Mouse (Mus musculus) kidney, adult 18-20 months (tissue): ENCODE results near the gene 5730596B20Rik.

ENCODE experiments used
- DNase-seq: peaks from one replicate; pipeline ENCODE4 v3.0.0; 2021

Gene 5730596B20Rik

GRCm38 (mm10) chr6:52225612-52226568, 48.6 kb downstream of the 5730596B20Rik start:
- peak; percentile 91 for DNase-seq

GRCm38 (mm10) chr6:52226569-52227257, 49.4 kb downstream of the 5730596B20Rik start:
- DNase-seq: peak; percentile 67

DNA sequence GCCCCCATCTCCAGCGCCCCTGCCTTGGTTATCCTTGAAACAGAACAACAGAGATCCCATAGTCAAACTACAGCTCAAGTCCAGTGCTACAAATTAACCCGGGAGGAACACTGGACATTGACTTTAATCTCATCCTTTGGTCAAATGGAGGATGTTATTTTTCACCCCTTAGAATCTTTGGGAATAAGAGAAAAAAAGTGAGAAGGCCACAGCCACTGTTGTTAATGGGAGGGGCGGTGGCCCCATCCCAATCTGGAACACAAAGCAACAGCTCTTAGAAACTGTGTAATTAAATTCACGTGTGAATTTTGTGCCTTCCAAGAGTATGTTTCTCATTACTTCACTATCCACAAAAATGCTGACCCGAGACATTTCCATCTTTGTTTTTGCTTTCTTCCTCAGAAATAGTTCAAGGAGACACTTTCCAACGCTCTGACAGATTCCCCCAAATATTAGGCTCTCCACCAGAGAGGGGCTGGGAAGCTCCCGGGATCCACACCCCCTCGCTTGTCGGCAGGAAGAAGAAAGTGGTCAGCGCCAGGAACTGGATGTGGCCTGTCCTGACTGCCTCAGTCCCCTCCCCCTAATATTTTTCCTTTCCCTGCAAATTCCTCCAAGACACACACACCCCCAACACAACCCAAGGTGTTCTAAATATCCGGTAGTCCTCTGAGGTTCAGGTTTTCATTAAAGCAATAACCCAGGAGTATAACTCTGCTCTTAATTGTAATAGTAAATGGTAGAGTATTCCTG, 50.3 kb downstream of the 5730596B20Rik start:
- peak; percentile 54 for DNase-seq

GRCm38 (mm10) chr6:52228475-52229465, 51.5 kb downstream of the 5730596B20Rik start:
- peak; percentile 82 for DNase-seq

DNA sequence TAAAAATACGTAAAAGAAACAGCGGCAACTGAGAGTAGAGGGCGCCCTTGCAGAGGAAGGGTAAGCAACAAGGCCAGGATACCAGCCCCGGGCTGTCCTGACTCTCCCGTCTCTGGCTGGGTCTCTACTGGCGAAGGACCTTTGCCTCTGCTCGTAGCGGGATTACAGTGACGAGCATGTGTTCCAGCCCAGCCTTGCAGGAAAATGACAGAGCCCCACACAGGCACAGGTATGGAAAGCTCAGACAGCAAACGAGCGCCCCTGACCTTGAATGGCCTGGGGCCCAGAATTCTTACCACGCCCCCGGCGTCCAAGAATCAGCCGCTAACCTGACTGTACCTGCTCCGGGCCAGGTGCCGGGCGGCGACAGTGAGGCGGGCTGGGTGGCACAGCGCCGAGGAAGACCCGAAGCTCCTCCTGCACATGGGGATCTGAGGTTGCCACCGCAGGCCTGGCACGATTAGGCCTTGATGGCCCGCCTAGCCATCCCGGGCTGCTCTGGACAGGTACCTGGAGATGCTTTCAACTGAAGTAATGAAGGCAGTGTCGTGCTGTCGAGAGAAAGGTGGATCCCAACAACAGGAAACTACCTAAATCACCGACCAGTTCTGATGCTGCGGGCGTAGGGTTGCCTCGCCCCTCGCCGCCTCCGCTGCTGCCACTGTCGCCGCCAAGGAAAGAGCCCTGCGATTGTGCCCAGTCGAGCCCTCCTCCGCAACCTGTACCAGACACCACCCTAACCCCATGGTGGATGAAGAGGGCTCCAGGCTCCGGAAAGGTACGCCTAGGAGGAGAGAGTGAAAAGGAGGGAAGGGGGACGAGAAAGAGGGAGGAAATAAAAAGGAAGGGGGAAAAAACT, 52.5 kb downstream of the 5730596B20Rik start:
- DNase-seq: peak; percentile 88
